In genomic region chr8:12677529-12677928, GRCm38 (mm10) we compare ENCODE assay signal across 9 mouse cellular contexts. TPM values are rescaled to one million over a fixed set of nuclear protein-coding genes. Genes with fewer than 3 reads are reported as not detected.
DNase-seq lines count a peak whose midpoint lies in the region; ATAC-seq and TF ChIP-seq lines count a peak whose summit lies in the region.
"Had no signal": no experiment of that assay in that cellular context is flagged by ENCODE, and none has a peak within 500 bp of the region (broad histone marks: within the 10 kb centered on the region; RNA-seq: fewer than 3 reads in every experiment).

No protein-coding gene starts in this region.

- peak; percentile 47 for DNase-seq in G1E (ENCODE audit: low spot score)
- DNase-seq in cerebellum, adult 11-12 months, result peak; percentile 68
- DNase-seq in hindbrain, embryonic 10.5 days (ENCODE audit: low spot score), result peak; percentile 82
- peak; percentile 53 to 82 for DNase-seq in layer of hippocampus, adult 8-10 months (ENCODE audit: low spot score in 2 of 2)
- DNase-seq in lung, postnatal 0 days (ENCODE audit: low spot score), result peak; percentile 88
- peak; percentile 77 for DNase-seq in ovary, postnatal 36 days (ENCODE audit: low spot score)
- peak; percentile 81 for DNase-seq in thymus, postnatal 14 days

- no peak overlapping the region for H3K4me3 ChIP-seq in G1E (ENCODE audit: low read depth, low read length)
- H3K4me3 ChIP-seq in forebrain, embryonic 15.5 days, result no peak overlapping the region
- no peak overlapping the region for H3K4me3 ChIP-seq in hindbrain, embryonic 10.5 days
- no peak overlapping the region for H3K4me3 ChIP-seq in lung, postnatal 0 days (ENCODE audit: low read depth, low read length)
- H3K4me3 ChIP-seq: liver, embryonic 15.5 days had no signal

- H3K4me1 ChIP-seq in G1E (ENCODE audit: insufficient read depth, low read depth, low read length), result peaks cover 7% of the 10 kb centered on the region
- H3K4me1 ChIP-seq in forebrain, embryonic 15.5 days, result peaks cover 10% of the 10 kb centered on the region
- H3K4me1 ChIP-seq in hindbrain, embryonic 10.5 days (replicated peaks), result peaks cover 7% of the 10 kb centered on the region
- no peaks in the 10 kb centered on the region for H3K4me1 ChIP-seq in lung, postnatal 0 days (ENCODE audit: insufficient read depth, low read depth, low read length)

- no peak overlapping the region for H3K4me2 ChIP-seq in forebrain, embryonic 15.5 days (replicated peaks)
- no peak overlapping the region for H3K4me2 ChIP-seq in lung, postnatal 0 days (replicated peaks; ENCODE audit: low read depth, low read length)
- H3K4me2 ChIP-seq: liver, embryonic 15.5 days had no signal

- H3K9ac ChIP-seq in forebrain, embryonic 15.5 days (replicated peaks), result no peak overlapping the region
- H3K9ac ChIP-seq in lung, postnatal 0 days (replicated peaks; ENCODE audit: low read depth), result no peak overlapping the region
- H3K9ac ChIP-seq: liver, embryonic 15.5 days had no signal

- no peaks in the 10 kb centered on the region for H3K36me3 ChIP-seq in G1E (replicated peaks)
- H3K36me3 ChIP-seq in forebrain, embryonic 15.5 days, result no peaks in the 10 kb centered on the region
- no peaks in the 10 kb centered on the region for H3K36me3 ChIP-seq in hindbrain, embryonic 10.5 days
- H3K36me3 ChIP-seq in lung, postnatal 0 days (ENCODE audit: insufficient read depth, low read length), result no peaks in the 10 kb centered on the region
- H3K36me3 ChIP-seq: liver, embryonic 15.5 days had no signal

- no peak for TF ChIP-seq EP300 in lung, postnatal 0 days (IDR thresholded peaks at IDR 0.05)

- H3K27ac ChIP-seq in forebrain, embryonic 15.5 days (replicated peaks), result no peak overlapping the region
- no peak overlapping the region for H3K27ac ChIP-seq in hindbrain, embryonic 10.5 days
- no peak overlapping the region for H3K27ac ChIP-seq in lung, postnatal 0 days (ENCODE audit: low read length)
- H3K27ac ChIP-seq: liver, embryonic 15.5 days had no signal

- no peaks in the 10 kb centered on the region for H3K9me3 ChIP-seq in G1E (replicated peaks)
- no peaks in the 10 kb centered on the region for H3K9me3 ChIP-seq in forebrain, embryonic 15.5 days
- no peaks in the 10 kb centered on the region for H3K9me3 ChIP-seq in hindbrain, embryonic 10.5 days
- no peaks in the 10 kb centered on the region for H3K9me3 ChIP-seq in lung, postnatal 0 days (ENCODE audit: low read length)
- H3K9me3 ChIP-seq: liver, embryonic 15.5 days had no signal

- TF ChIP-seq CTCF in G1E (IDR thresholded peaks at IDR 0.05; ENCODE audit: low read depth, low read length), result peak; percentile 79
- TF ChIP-seq CTCF in lung, postnatal 0 days (IDR thresholded peaks at IDR 0.05), result peak; percentile 95

- ATAC-seq in G1E (ENCODE audit: extremely low read depth, insufficient number of reproducible peaks, low FRiP score, poor library complexity, severe bottlenecking), result no peak; the same call in 1 of the 2 replicates
- ATAC-seq in forebrain, embryonic 15.5 days (replicated peaks), result peak; percentile 80
- ATAC-seq in lung, postnatal 0 days, result peak; percentile 95

- 3% methylated on average over 7 of the region's 7 CpGs for WGBS in forebrain, embryonic 15.5 days
- 5% methylated on average over 7 of the region's 7 CpGs for WGBS in hindbrain, embryonic 10.5 days
- WGBS in lung, postnatal 0 days, result 4% methylated on average over 7 of the region's 7 CpGs

- peaks cover 33% of the 10 kb centered on the region for H3K27me3 ChIP-seq in G1E (ENCODE audit: insufficient read depth, low read length)
- no peaks in the 10 kb centered on the region for H3K27me3 ChIP-seq in forebrain, embryonic 15.5 days
- H3K27me3 ChIP-seq in hindbrain, embryonic 10.5 days (ENCODE audit: insufficient read depth, poor library complexity, severe bottlenecking), result peaks cover 17% of the 10 kb centered on the region; the same call in 1 of the 2 replicates
- H3K27me3 ChIP-seq in lung, postnatal 0 days (replicated peaks; ENCODE audit: insufficient read depth, low read length), result no peaks in the 10 kb centered on the region; the same call in 1 of the 2 replicates

RNA-seq across cellular contexts. Expression of gene Tubgcp3, which starts 5.5 kb away (rescaled TPM):
- total RNA-seq in G1E (2014; fragmentation: Nextera tagmentation) (61.4 and 67.3 TPM in 2 replicates), G1E (2017) (61.0 and 62.0 TPM in 2 replicates)
- 21.3 and 30.0 TPM in 2 replicates for polyA plus RNA-seq in G1E (2012)
- polyA plus RNA-seq in forebrain, embryonic 15.5 days (2015; fragmentation: Nextera tagmentation; extraction: Ambion mirVana), result 42.4 and 45.3 TPM in 2 replicates
- 49.9 and 57.4 TPM in 2 replicates for polyA plus RNA-seq in hindbrain, embryonic 10.5 days (2016; fragmentation: Nextera tagmentation; extraction: Ambion mirVana)
- total RNA-seq in layer of hippocampus, adult 8-10 months (2022), result 10 to 100 TPM; 36.8 to 38.6 (median 37.8) TPM
- 20.9 and 21.7 TPM in 2 replicates for polyA plus RNA-seq in lung, postnatal 0 days (2015; fragmentation: Nextera tagmentation; extraction: Ambion mirVana)
